Mouse (Mus musculus): Measurements from ENCODE around the gene Ubl7.

DNA sequence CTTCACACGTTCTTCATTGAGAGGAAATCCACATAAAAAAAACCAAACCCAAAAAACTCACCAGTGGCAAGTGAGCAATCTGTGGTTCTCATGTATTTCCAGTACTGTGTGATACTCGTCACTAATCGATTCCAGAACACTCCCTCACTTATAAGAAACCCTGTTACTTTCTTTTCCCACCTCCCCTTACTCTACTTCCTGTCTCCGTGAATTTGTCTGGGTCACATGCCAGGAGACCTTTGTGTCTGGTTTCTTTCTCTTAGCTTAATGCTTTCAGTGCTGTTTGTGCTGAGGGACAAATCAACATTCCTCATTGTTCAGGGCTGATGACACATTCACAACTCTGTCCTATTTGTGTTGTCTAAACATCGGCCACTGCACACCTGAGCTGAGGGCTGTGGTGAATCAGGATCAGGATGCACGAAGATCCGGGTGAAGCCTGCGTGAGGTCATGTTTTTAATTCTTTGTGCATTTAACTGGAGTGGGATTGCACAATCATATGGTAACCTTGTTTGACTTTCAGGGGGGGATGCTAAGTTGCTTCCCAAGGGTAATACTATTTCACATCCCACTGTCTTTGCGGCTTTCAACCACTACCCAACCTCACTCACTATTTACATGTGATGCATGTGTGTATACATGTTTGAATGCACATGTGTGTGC is 62.1 kb downstream of the Ubl7 start:
- TF ChIP-seq EP300 (optimal IDR thresholded peaks at IDR 0.05) (no peak), CTCF (IDR thresholded peaks at IDR 0.05; ENCODE audit: low read depth) (no peak)
